Mouse (Mus musculus): ENCODE measurements around the gene Celf2.

Celf2 gene

DNA sequence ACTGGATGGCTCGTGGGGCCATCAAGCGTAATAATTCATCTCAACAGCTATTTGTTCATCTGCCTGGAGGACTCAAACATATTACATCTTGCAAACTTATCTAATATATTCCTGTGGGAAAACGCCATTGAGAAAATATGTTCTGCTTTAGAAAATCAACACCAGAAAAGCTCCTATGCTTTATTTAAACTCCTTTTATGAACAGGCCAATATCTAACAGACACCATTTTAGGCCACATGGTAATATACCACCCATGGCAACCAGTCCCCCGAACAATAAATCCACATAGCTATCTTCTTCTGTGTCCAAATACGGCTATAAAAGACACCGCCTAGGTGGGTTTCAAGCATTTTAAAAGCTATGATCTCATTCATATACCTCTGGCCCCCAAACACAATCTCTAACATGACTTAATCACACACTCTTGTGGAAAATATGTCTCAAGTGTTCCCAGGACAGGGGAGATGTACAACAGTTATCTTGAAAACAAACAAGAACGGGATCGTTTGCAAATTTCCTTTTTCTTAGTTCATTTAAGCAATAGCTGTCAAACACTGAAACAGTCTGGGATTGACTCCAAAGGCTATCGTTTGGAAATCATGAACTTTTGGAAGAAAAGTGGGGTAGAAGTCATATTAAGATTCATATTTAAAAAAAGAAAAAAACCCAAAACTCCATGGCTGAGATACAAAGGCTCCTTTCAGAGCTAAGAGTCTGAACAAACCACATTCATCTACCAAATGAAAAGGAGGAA lies 639.2 kb downstream of the Celf2 start:
- no peak for DNase-seq (ENCODE audit: low read depth)

DNA sequence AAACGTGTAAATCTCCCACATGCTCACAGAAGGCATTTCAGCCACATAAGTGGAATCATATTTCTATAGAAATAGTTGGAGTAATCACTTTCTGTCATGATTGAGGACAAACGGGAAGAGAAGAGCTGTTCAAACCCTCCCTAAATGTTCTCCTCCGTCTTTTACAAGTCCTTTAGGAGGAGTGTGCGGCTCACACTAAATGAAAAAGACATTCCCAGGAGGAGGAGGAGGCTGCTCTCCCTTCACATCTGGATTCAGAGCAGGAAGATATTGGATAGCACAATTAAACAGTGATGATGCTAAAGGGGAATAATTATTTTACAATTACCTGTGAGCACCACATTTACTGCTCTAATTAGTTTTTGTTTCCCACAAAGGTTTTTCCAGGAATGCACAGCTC lies 642.1 kb downstream of the Celf2 start:
- DNase-seq (ENCODE audit: low read depth) = no peak

DNA sequence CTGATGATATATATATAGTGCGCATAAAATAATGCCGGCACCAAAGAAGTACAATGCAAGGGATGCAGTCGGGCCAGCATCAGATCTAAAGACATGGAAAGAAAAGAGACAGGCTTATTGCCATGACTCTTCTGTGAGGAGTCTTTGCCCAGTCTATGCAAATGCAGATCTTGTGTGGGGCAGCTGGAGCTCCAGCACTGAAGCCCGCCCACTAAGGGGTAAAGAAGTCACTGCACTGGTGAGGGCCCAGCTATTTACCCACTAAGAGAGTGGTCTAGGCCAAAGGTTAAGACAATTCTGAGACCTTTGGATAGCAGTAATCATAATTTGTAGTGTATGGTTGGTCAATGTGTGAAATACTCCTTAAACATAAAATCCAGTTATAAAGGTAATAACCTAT lies 643.6 kb downstream of the Celf2 start:
- DNase-seq (ENCODE audit: low read depth) = no peak

DNA sequence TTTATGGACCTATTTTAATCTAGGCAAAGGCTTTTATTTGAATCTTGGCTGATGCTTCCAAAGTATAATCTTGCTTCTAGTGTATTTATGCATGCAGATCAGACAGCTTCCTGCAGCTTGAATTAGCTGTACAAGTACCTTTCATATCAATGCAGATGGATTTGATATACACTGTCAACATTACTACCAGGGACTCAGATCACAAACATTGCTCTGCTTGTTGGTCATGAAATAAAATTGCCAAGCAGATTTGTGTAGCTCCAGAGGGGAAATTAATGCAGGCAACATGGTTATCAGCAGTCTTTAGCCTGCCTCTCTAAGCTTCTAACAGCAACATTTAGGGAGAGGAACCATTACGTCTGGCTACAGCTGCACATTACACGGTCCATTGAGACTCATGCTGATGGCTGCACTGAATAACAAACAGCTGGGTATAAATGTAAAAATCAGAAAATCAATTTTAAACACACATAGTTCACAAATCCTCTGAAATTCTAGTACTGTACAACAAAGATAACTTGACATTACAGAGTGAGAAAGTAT lies 659.2 kb downstream of the Celf2 start:
- no peak for DNase-seq (ENCODE audit: low read depth)

DNA sequence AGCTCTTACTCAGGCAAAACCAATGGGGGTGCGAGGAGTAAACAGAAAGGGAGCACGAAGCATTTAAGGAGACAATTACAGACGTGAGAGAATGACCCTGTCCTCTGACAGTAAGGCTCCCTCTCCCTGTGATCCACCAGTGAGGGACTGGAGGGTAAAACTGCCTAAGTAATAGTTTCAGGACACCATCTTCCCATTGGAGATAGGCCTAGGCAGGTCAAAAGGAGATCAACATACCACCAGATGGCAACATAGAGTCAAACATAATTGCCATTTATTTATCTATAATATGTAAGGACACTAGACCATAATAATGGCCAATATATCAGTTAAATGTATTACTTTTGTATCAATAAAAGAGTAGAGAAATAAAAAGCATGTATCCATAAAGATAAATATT lies 660.0 kb downstream of the Celf2 start:
- peak; percentile 46 for DNase-seq (ENCODE audit: low read depth)

DNA sequence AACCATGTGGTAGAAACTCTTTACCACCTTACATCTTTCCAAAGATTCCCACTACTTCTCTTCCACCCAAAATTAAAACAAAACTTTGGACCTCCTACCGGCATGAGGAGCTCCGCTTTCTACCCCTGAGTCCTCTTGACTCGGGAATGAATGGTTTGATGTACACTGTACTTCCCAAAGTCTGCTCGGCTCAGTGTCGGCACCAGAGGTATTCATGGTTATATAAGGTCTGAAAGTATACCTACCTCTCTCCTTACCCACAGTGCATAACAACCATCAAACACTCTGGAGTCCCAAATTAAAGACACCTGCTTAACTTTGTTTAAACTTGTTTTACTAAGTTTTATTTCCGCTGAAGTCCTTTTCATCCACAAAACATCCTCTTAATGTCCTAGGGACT lies 679.3 kb downstream of the Celf2 start:
- no peak for DNase-seq (ENCODE audit: low read depth)

DNA sequence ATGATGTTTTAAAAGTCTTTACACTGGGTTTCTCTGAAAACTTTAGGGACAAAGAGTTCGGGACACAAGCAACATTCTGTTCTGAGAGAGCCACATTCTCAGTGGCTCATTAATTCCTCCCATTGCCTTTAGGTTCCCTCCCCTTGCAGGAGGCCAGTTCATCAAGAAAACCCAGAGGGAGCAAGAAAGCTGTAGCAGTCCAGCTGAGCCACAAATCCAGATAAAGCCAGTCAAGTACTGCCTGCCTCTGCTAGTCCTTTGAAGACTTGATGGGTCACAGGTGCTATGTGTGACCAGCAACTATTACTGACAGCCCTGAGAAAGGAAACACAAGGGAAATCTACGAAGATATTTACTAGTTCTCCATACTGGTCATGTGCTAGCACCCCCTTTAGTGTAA lies 681.8 kb downstream of the Celf2 start:
- DNase-seq (ENCODE audit: low read depth) = no peak

DNA sequence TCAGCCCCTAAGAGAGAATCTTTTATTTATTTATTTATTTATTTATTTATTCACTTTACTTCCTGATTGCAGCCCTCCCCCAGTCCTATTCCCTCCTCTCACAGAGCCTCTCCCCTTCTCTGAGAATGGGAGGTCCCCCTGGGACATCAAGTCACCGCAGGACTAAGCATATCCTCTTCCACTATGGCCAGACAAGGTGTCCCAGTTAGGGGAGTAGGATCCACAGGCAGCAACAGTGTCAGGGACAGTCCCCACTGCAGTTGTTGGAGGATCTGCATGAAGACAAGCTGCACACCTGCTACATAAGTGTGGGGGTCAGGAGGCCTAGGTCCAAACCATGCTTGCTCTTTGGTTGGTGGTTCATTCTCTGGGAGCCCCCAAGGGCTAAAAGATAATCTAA lies 686.3 kb downstream of the Celf2 start:
- DNase-seq (ENCODE audit: low read depth) = no peak

DNA sequence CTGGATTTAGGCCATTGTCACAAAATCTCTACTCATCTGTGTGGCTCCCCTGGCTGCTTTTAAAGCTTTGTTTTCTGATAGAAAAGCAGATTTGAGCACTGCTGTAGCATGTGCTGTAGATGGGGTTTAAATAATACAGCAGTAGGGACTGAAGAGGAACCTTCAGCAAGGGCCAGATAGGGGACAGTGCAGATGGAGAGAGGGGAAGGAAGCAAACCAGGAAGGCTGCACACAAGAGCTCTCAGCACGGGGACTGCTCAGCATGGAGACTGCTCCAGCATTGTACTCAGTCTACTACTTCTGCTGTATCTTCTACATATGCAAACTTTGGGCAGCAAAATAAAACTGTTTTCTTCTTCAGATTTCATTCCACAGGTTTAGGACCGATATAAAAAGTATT lies 687.8 kb downstream of the Celf2 start:
- peak; percentile 16 for DNase-seq (ENCODE audit: low read depth)

DNA sequence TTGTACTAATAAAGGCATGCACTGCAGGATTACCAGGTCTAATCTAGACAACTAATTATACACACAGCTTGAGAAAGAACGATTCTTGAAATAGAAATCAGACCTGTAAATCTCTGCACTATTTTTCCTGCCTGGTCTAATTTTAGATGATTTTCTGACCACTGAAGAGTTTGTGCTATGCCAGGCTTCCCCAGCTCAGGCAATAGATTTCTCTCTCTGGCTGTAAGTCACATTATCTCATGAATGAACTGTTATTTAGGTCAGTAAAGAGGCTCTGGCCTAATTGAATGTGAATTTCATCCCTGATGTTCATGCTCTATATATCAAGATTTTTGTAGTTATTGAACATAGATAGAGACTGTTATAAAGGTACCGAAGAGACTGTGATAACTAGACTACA lies 694.1 kb downstream of the Celf2 start:
- no peak for DNase-seq (ENCODE audit: low read depth)

DNA sequence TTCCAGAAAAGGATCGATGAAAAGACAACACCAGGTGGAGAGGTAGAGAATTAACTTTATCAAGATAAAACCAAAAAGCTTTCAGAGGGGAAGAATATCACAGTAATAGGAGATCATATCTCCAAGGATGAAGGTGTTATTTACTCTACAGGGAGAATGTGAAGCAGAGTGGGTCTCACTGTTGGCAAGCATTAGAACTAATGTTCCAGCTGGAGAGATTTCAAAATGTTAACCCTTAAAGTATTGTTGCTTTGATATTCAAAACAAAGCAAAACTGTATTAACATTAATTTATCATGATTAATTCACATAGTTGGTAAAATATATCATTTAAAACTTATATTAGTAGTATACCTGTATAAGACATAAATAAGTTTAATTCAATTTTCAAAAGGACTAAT lies 700.6 kb downstream of the Celf2 start:
- DNase-seq (ENCODE audit: low read depth) = no peak

DNA sequence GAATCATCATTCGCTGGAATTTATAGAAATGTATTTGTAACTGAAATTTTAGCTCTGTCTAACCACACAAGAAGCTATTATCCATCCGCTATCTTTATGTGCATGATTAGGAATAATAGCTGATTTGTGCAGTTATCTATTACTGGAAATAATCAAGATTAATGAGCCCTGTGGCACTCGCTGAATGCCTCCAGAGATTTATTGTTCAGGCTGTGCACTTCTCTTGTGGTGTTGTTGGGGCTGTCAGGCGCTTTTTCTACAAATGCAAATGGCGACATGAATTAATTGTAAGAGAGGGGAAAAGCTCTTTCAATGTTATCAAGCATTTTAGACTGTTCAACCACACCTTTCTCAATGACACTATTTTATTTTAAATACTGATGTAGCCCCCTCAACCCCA lies 712.6 kb downstream of the Celf2 start:
- no peak for DNase-seq (ENCODE audit: low read depth)

DNA sequence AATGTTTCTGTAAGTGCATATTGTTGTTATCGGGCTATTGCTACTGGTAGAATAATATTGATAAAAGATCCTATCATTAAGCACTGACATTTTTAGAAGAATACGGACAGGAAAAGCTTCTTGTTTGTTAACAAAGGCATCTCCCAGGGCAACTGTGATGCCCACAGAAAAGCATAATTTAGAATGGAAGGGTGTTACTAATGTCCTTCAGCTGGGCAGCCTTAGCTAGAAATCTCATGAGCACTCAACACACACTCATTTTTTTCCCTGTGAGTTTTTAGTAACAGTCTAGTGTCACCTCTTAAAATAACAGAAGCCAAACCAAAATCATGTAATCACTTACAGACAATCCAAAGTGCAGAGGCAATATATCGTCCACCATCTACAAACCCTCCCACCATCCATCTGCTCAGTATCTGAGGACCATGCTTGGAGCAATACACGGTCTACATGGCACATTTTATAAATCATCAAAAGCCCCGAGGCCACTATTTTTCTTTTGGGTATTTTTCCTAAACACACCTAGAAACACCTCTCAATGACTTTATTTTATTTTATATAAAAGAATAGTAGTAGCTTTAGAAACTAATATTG lies 713.3 kb downstream of the Celf2 start:
- no peak for DNase-seq (ENCODE audit: low read depth)

DNA sequence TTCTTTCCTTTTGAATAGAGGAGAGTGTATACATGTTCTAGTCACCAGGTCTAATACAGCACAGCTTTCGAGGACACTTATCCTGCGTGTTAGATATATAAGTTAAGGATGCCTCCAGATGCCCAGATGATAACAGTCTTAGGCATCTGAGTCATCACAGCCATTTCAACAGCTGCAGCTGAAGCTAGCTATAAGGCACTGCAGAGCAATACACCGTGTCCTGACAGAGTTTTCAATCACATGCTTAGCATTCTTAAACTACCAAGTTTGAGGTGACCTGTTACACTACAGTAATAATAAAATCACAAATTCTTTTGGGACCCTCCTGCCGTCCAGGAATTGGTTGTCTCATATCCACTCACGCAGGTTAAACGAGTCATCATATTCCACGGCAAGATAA lies 714.5 kb downstream of the Celf2 start:
- peak; percentile 31 for DNase-seq (ENCODE audit: low read depth)

DNA sequence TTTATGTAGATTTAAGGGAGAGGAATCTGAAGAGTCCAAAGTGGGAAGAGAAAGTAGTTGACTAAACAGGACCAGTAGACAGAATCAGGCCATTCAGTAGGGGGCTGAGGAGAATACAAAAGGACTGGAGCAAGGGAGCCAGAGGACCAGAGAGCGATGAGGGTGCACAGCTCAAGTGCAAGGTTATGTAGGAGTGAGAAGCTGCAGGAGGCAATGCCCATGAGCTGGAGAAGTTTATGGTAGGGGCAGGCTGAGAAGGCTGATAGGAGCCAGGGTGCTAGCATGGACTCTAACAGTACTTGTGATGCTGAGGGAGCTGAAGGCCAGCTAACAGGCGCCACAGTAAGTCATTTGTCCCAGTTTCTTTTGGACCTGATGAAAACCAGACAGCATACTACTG lies 718.5 kb downstream of the Celf2 start:
- DNase-seq (ENCODE audit: low read depth) = no peak

DNA sequence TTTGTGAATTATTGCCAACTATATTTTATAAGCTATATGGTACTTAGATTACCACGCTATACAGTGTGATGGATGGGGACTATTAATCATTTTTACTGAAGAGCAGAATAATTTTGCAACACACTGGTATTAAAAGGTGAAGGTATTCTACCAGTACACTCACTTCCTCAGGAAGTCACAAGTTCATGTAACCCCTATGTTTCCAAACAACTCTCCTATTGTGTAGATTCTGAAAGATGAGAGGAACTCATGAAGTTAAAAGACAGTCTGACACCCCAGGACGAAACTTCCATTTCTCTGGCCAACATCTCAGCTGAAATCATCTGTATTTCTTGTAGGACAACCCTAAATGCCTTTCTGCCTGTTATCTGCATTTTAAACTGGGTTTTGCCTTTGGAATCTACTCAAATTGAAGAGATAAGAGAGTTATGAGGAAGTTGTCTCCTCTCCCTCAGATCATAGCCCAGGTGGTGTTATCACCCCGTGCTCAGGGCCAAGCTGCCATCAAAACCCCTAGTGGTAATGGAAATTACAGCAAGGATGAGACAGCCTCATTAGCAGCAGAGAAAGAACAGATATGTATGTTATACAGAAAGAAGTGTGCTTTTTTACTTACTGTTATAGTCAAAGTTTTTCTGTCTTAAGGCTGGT lies 722.7 kb downstream of the Celf2 start:
- DNase-seq (ENCODE audit: low read depth) = peak; percentile 41

DNA sequence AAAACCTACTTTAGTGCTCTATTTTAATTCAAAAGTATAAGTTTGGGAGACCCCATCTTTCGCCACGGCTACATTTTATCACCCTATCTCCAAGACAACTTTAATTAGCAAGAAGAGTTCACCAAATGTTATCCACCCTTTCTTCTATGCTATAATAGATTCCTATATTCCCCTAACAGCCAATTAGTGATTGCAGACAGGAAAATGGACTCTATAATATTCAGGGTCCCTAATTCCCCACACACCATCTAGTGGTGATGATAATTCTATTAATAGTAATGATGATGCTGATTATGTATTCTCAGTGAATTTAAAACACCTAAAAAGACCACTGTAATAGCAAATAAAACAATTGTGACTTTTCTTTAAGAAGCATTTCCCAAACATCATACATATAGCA lies 739.1 kb downstream of the Celf2 start:
- DNase-seq (ENCODE audit: low read depth) = no peak

DNA sequence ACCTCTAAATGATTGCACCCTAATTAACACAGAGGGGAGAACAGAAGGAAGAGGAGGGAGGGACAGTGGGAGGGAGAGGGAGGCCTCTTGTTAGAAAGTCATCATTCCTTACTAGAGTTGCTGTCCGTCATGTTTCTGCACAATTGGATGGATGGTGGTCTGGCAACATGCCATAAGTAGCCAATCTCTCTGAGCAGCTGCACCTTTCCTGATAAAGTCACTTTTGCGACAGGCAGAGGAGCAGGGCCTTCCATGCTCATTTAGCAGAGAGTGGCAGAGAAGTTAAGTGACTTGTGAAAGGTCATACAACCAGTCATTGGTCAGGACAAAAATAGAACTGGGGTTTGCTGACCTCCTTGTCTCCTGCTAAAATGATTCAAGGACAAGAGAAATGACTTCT lies 747.0 kb downstream of the Celf2 start:
- DNase-seq (ENCODE audit: low read depth) = peak; percentile 90

DNA sequence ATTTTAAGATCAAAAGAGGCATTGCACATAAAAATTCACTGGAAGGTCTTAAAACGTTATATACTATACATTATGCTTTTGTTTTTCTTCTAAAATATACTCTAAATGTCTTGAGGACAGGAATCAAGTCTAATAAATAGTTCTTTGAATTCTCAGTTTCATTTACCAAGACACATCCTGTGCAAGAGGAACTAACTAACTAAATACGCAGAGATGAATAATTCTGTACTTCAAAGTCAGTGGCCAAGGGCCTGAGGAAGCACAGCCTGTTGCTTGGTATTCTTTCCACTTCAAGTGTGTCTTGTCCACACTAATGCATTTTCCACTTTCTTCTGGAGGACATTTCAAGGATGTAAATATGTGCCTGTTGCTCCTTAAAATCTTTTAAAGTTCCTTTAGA lies 766.2 kb downstream of the Celf2 start:
- no peak for DNase-seq (ENCODE audit: low read depth)

DNA sequence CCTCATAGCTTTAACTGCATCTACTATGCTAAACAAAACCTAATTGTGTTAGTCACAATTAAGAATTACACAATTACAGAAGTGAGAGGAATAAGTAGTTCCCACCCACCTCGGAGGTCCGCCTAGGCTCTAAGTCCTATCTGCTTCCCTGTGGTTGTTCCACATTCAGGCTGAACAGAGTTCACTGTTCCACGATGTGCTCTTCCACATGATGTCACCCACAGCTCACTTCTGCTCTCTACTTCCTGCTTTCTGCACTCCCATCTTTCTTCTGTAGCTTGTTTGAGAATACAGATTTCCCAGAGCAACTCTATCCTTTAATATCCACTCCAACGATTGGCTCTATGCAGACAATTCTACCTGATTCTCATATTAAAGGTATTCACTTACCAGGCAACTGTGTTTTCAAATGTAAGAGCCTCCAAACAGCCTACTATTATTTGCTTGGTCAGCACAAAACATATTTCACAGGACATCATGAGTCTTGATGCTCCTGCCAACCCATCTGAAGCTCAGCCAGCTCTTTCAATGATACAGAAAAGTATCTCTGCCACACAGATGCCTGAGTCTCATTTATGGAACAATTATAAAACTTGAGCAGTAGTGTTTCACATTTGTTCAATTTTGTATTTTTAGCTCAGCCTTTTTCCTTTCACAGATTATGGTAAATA lies 769.2 kb downstream of the Celf2 start:
- no peak for DNase-seq (ENCODE audit: low read depth)

DNA sequence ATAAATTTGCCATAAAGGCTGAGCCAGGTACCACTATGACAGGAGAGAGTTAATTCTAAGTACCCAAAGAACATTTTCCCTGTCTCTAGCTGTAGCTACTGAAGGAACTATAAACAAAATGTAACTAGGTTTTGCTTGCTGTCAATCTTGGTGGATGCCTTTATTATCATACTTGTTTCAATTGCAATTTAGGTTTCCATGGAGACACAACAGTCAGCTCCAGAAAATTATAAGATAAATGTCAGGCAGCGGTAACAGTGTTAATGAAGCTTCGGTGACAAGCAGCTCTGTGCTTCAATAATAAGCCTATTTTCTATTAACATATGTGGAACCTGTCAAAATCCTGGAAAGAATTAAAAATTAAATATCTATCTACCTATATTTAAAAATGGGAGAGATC lies 777.3 kb downstream of the Celf2 start:
- no peak for DNase-seq (ENCODE audit: low read depth)

DNA sequence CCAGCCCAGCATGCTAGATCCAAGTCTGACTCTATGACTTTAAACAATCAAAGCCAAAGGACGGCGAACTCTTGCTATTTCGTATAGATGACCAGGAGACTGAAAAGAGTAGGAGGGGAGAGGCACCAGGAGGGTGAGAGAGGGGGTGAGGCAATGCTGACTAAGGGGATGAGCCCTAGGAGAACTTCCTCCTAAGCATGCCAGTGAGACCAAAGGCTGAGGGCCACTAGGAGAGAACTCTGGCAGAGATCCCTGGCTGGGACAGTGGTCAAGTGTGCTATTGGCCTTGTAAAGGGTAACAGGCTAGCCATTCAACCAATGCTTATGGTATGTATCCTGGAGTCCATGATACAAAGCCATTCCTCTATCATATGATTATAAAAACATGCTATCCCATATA lies 778.5 kb downstream of the Celf2 start:
- DNase-seq (ENCODE audit: low read depth) = no peak

DNA sequence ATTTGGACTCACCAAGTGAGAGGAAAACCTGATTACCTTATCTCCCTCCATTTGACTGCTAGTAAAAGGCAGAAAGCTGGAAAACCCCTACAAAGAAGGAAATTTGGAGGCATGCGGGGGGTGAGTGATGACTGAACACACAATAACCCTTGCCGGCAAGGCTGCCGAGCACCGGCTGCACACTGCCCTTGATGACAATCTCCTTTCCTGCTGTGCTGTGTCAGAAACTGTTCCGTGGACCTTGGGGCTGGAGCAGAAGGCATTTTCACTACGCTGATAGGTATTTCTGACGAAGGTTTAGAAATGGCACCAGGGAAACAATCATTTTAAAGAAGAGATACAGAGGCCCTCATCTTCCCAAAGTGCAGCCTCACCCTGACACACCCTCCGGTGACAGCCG lies 779.4 kb downstream of the Celf2 start:
- no peak for DNase-seq (ENCODE audit: low read depth)

Measured in 416B (cell line).